In the genomic region with DNA sequence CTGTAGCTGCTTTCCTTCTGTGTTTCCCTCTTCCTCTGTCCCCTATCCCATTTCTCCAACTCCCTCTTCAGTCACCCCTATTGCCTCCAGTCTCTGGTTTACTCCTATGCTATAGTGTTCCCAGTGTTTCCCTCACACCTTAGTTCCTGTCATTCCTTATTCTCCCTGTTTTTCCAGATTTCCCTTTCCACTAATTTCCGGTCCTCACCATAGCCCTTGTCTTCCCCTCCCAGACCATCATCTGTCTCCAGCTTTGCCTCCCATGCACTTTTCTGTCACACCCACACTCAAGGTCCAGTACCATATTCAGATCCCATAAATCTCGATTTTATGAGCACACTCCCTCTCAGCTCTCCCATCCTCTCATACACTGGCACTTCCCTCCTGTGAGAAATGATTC, we compare ENCODE assay signal across 11 mouse cellular contexts. TPM values are rescaled to one million over a fixed set of nuclear protein-coding genes. Genes with fewer than 3 reads are reported as not detected.
DNase-seq lines count a peak whose midpoint lies in the region; ATAC-seq and TF ChIP-seq lines count a peak whose summit lies in the region.
"Had no signal": no experiment of that assay in that cellular context is flagged by ENCODE, and none has a peak within 500 bp of the region (broad histone marks: within the 10 kb centered on the region; RNA-seq: fewer than 3 reads in every experiment).

No protein-coding gene starts in this region.

- no peak overlapping the region for H3K27ac ChIP-seq in lung, postnatal 0 days (ENCODE audit: low read length)
- no peak overlapping the region for H3K27ac ChIP-seq in intestine, embryonic 15.5 days
- H3K27ac ChIP-seq in stomach, embryonic 14.5 days (ENCODE audit: low read length) = no peak overlapping the region

- H3K4me3 ChIP-seq in lung, postnatal 0 days (ENCODE audit: low read depth, low read length) = peak overlapping the region; percentile 54; the same call in 1 of the 2 replicates
- H3K4me3 ChIP-seq in intestine, embryonic 15.5 days (replicated peaks) = peak overlapping the region; percentile 53; the same call in 1 of the 2 replicates
- peak overlapping the region; percentile 45 for H3K4me3 ChIP-seq in stomach, embryonic 14.5 days (ENCODE audit: low read depth, low read length)

- WGBS in lung, postnatal 0 days = 13% methylated on average over 2 of the region's 2 CpGs
- 30% methylated on average over 2 of the region's 2 CpGs for WGBS in intestine, embryonic 15.5 days
- WGBS in stomach, embryonic 14.5 days = 19% methylated on average over 2 of the region's 2 CpGs

- no peaks in the 10 kb centered on the region for H3K36me3 ChIP-seq in lung, postnatal 0 days (ENCODE audit: insufficient read depth, low read length)
- H3K36me3 ChIP-seq in intestine, embryonic 15.5 days = no peaks in the 10 kb centered on the region
- no peaks in the 10 kb centered on the region for H3K36me3 ChIP-seq in stomach, embryonic 14.5 days (ENCODE audit: control insufficient read depth, insufficient read depth, low read length)

- H3K9ac ChIP-seq in lung, postnatal 0 days (replicated peaks; ENCODE audit: low read depth) = no peak overlapping the region
- no peak overlapping the region for H3K9ac ChIP-seq in intestine, embryonic 15.5 days
- no peak overlapping the region for H3K9ac ChIP-seq in stomach, embryonic 14.5 days (replicated peaks; ENCODE audit: low read depth, low read length)

- peak; percentile 43 for DNase-seq in cerebellum, adult 9-11 months
- DNase-seq in cerebellum, postnatal 36 days = no peak
- no peak for DNase-seq in lung, postnatal 0 days (ENCODE audit: low spot score)
- DNase-seq in lung, postnatal 14 days = no peak
- DNase-seq in adipocyte (ENCODE audit: low spot score) = no peak
- no peak for DNase-seq in retina, postnatal 1 day
- DNase-seq: B cell, adult 2 months; thymus, postnatal 14 days had no signal

- no peak for ATAC-seq in lung, postnatal 0 days
- no peak for ATAC-seq in intestine, embryonic 15.5 days
- no peak for ATAC-seq in stomach, embryonic 14.5 days (ENCODE audit: insufficient number of reproducible peaks, insufficient read depth, low FRiP score, low read depth)

- H3K4me1 ChIP-seq in lung, postnatal 0 days (ENCODE audit: insufficient read depth, low read depth, low read length) = no peaks in the 10 kb centered on the region
- H3K4me1 ChIP-seq in intestine, embryonic 15.5 days (replicated peaks) = peaks cover 8% of the 10 kb centered on the region; the same call in 1 of the 2 replicates
- no peaks in the 10 kb centered on the region for H3K4me1 ChIP-seq in stomach, embryonic 14.5 days (ENCODE audit: control insufficient read depth, insufficient read depth, low read length)

- no peak for TF ChIP-seq EP300 in lung, postnatal 0 days (IDR thresholded peaks at IDR 0.05)

- H3K4me2 ChIP-seq in lung, postnatal 0 days (replicated peaks; ENCODE audit: low read depth, low read length) = peak overlapping the region; percentile 75; the same call in 1 of the 2 replicates
- H3K4me2 ChIP-seq in intestine, embryonic 15.5 days (replicated peaks) = peak overlapping the region; percentile 93
- H3K4me2 ChIP-seq in stomach, embryonic 14.5 days (replicated peaks; ENCODE audit: low read depth, low read length) = peak overlapping the region; percentile 91

- H3K27me3 ChIP-seq in lung, postnatal 0 days (replicated peaks; ENCODE audit: insufficient read depth, low read length) = peaks cover 17% of the 10 kb centered on the region; the same call in 1 of the 2 replicates
- H3K27me3 ChIP-seq in intestine, embryonic 15.5 days (replicated peaks) = peaks cover 15% of the 10 kb centered on the region
- H3K27me3 ChIP-seq in stomach, embryonic 14.5 days (ENCODE audit: control insufficient read depth, insufficient read depth, low read length) = 0 out of 2 replicates have a peak, but pooled peaks cover 3% of the 10 kb centered on the region

- no peaks in the 10 kb centered on the region for H3K9me3 ChIP-seq in lung, postnatal 0 days (ENCODE audit: low read length)
- no peaks in the 10 kb centered on the region for H3K9me3 ChIP-seq in intestine, embryonic 15.5 days
- no peaks in the 10 kb centered on the region for H3K9me3 ChIP-seq in stomach, embryonic 14.5 days (ENCODE audit: control insufficient read depth, low read depth, low read length)
- H3K9me3 ChIP-seq: megakaryocyte, embryonic 14.5 days had no signal

- no peak for TF ChIP-seq CTCF in lung, postnatal 0 days (IDR thresholded peaks at IDR 0.05)

RNA-seq across cellular contexts. Expression of gene Negr1, which starts 1.2 kb away (rescaled TPM):
- polyA plus RNA-seq in lung, postnatal 0 days (2015; fragmentation: Nextera tagmentation; extraction: Ambion mirVana) = 1.00 and 1.3 TPM in 2 replicates
- polyA plus RNA-seq in intestine, embryonic 15.5 days (2015; fragmentation: Nextera tagmentation; extraction: Ambion mirVana) = 3.0 and 3.8 TPM in 2 replicates
- 9.1 and 9.8 TPM in 2 replicates for polyA plus RNA-seq in stomach, embryonic 14.5 days (2014; fragmentation: Nextera tagmentation; extraction: Ambion mirVana)
